Mouse (Mus musculus) gastrocnemius, adult 2 months (tissue): ENCODE measurements around the gene Ccnb1. TPM values are rescaled to one million over a fixed set of nuclear protein-coding genes. Genes with fewer than 3 reads are reported as not detected.
A peak's percentile ranks its signal among the peaks of the same experiment; 100 is the strongest.

Experiments
- DNase-seq: peaks from one replicate; pipeline ENCODE4 v3.0.0; 2022
- H3K27ac ChIP-seq: fragments of 200-600 bp; 2 replicates; pipeline ENCODE4 v1.8.1; 2022; ENCODE audit warnings: mild to moderate bottlenecking
- H3K4me3 ChIP-seq: fragments of 200-600 bp; 2 replicates; pipeline ENCODE4 v1.8.1; 2022; ENCODE audit warnings: mild to moderate bottlenecking, moderate library complexity
- CTCF ChIP-seq: fragments of 200-600 bp; IDR thresholded peaks from 2 replicates; pipeline ENCODE4 v1.8.1; 2022; ENCODE audit warnings: antibody characterized with exemption, mild to moderate bottlenecking, moderate library complexity
- intact Hi-C: fragments of 180-260 bp; cut with DNase I; formaldehyde crosslinking; loops from one replicate; pipeline ENCODE4 v1.15.1; 2025
- long read RNA-seq, 2 experiments: library from polyadenylated mRNA; stranded (forward); transcript quantifications; one replicate each; pipeline ENCODE4 v2.0.0; 2021
- total RNA-seq, 2 experiments: library from RNA; stranded (reverse); gene quantifications; 2 replicates each; pipeline ENCODE4 v1.2.3; 2021

The Ccnb1 gene
- not detected for total RNA-seq
- long read RNA-seq, experiment 1, partial matches to known transcripts: 0 of 1 reads
- long read RNA-seq, experiment 1, other reads (novel, unspliced or antisense): 0 of 1 reads
- long read RNA-seq, experiment 2: 0 reads

- peak within 1 kb of the TSS; percentile 73 for H3K27ac ChIP-seq
- H3K4me3 ChIP-seq: peak within 1 kb of the TSS; percentile 90
- peak; percentile 95 for DNase-seq
- peak; percentile 46 for TF ChIP-seq CTCF
- intact Hi-C loops: loop anchor here (5.0 kb wide), 1 partner anchor 46 kb away; the partner anchor contains the start of gene Slc30a5
Observed at GRCm38 (mm10) chr13:100786414-100786867, at the start of gene Ccnb1. Gene Ccnb1, minus strand, starts transcription at chr13:100786570.

DNA sequence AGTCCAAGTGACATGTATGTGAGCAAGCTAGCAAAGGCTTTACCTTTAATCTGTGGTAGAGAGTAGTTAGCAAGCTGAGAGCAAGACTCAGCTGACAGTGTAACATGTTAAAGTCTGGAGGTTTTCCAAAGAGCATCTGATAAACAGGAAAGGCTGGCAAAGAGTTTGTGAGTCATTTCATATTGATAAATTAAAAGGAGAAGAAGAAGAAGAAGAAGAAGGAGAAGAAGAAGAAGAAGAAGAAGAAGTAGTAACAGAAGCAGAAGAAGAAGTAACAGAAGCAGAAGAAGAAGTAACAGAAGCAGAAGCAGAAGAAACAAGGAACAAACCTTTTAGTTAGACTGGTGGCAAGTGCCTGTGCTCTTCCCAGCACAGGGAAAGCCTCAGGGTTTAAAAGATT is 48.4 kb upstream of the Ccnb1 start:
- TF ChIP-seq CTCF: no peak
- no peak for DNase-seq
- Histone ChIP-seq H3K27ac (no peak overlapping the region), H3K4me3 (no peak overlapping the region)
- intact Hi-C loops: loop anchor here (5.0 to 10.0 kb wide), 3 partner anchors 47 to 342 kb away; partner anchors contain the start of genes Ccnb1 and Gtf2h2

GRCm38 (mm10) chr13:100833640-100834002 is 47.3 kb upstream of the Ccnb1 start:
- intact Hi-C loops: loop anchor here (2.0 to 10.0 kb wide), 4 partner anchors 46 to 341 kb away; partner anchors contain the start of genes Ccnb1, Gtf2h2 and Mrps36
- DNase-seq: no peak
- peak overlapping the region; percentile 35; the same call in 1 of the 2 replicates for H3K27ac ChIP-seq
- no peak for TF ChIP-seq CTCF
- peak overlapping the region; percentile 95 for H3K4me3 ChIP-seq

GRCm38 (mm10) chr13:100832741-100833639 is 46.6 kb upstream of the Ccnb1 start, which contains the start of gene Slc30a5:
Gene Slc30a5, minus strand, starts transcription at chr13:100833427.
- Histone ChIP-seq H3K4me3 (peak within 1 kb of the TSS; percentile 95), H3K27ac (peak within 1 kb of the TSS; percentile 98)
- DNase-seq: peak; percentile 99
- peak; percentile 90 for TF ChIP-seq CTCF
- intact Hi-C loops: loop anchor here (2.0 to 10.0 kb wide), 4 partner anchors 46 to 341 kb away; partner anchors contain the start of genes Ccnb1, Gtf2h2 and Mrps36

- peak overlapping the region; percentile 95 for H3K4me3 ChIP-seq
- peak overlapping the region; percentile 98 for H3K27ac ChIP-seq
- DNase-seq: no peak
- TF ChIP-seq CTCF: no peak
- intact Hi-C loops: loop anchor here (2.0 to 10.0 kb wide), 4 partner anchors 45 to 340 kb away; partner anchors contain the start of genes Ccnb1, Gtf2h2 and Mrps36
Observed at GRCm38 (mm10) chr13:100832188-100832587, 45.8 kb upstream of the Ccnb1 start.

GRCm38 (mm10) chr13:100831123-100831522 is 44.8 kb upstream of the Ccnb1 start:
- DNase-seq: no peak
- Histone ChIP-seq H3K27ac (0 out of 2 replicates have a peak overlapping the region, but pooled peaks have one; percentile 13), H3K4me3 (peak overlapping the region; percentile 95; the same call in 1 of the 2 replicates)
- TF ChIP-seq CTCF: no peak
- intact Hi-C loops: loop anchor here (5.0 to 10.0 kb wide), 3 partner anchors 44 to 339 kb away; partner anchors contain the start of genes Ccnb1 and Gtf2h2

DNA sequence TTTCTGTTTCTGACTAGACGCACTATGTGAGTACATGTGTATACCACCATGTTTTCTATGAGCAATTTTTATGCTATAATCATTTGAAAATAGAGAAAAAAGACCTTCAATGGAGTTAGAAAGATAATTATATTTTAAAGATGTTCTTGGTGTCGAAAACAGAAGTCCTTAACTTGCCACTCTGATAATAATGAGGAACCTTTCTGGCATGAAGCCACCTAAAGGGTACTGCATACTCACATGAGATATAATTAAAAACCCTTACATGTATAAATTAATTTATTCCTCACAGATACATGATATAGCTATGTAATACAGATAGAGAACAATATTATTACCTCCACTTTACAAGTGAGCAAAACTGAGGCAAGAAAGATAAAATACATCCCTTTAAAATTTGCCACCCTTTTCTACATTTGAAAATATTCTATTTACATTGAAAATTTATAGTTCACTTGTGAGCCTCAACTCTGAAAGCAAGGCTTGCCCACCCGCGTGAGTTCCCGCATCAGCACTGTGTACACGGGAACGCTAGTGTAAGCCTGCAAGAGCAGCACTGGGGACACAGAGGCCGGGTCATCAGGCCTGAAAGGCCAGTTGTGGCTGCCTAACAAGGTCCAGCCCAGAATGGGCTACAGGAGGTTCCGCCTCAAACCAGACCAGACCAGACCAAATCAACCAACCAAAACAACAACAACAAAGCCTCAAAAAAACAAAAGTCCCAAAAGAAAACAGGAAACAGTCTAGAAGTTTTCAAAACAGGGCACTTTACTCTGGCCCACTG is 39.4 kb upstream of the Ccnb1 start:
- Histone ChIP-seq H3K27ac (no peak overlapping the region), H3K4me3 (no peak overlapping the region)
- no peak for TF ChIP-seq CTCF
- DNase-seq: no peak
- intact Hi-C loops: no loop called here

- TF ChIP-seq CTCF: no peak
- Histone ChIP-seq H3K27ac (no peak overlapping the region), H3K4me3 (no peak overlapping the region)
- intact Hi-C loops: no loop called here
- no peak for DNase-seq
Observed at GRCm38 (mm10) chr13:100824916-100825315, 38.5 kb upstream of the Ccnb1 start.

DNA sequence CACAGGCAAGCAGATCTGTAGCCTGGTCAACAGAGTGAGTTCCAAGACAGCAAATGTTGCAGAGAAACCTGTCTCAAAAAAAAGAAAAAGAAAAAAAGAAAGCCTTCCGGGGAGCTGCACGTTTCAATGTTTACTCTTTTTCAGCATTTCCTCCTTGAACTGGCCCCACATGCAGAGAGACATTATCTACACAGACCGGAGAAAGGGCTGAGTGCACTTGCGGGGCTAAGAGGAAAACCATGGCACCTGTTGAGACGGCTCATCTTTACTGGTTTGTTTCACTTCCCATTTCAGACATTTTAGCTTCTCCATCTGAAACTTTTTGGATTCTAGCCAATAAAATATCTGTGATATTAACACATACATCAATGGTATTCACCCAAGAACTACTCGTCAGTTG is 37.9 kb upstream of the Ccnb1 start:
- TF ChIP-seq CTCF: no peak
- intact Hi-C loops: no loop called here

GRCm38 (mm10) chr13:100823863-100824262 is 37.5 kb upstream of the Ccnb1 start:
- intact Hi-C loops: no loop called here
- Histone ChIP-seq H3K27ac (no peak overlapping the region), H3K4me3 (no peak overlapping the region)
- DNase-seq: no peak
- no peak for TF ChIP-seq CTCF

More for the DNA sequence above, 37.9 kb upstream of the Ccnb1 start:
- no peak overlapping the region for H3K27ac ChIP-seq
- no peak overlapping the region for H3K4me3 ChIP-seq
- no peak for DNase-seq

- intact Hi-C loops: no loop called here
- H3K4me3 ChIP-seq: no peak overlapping the region
- H3K27ac ChIP-seq: no peak overlapping the region
- DNase-seq: no peak
- no peak for TF ChIP-seq CTCF
Observed at GRCm38 (mm10) chr13:100814451-100814850, 28.1 kb upstream of the Ccnb1 start.

GRCm38 (mm10) chr13:100805776-100806175 is 19.4 kb upstream of the Ccnb1 start:
- intact Hi-C loops: no loop called here

More at GRCm38 (mm10) chr13:100805776-100806175, 19.4 kb upstream of the Ccnb1 start:
- no peak overlapping the region for H3K27ac ChIP-seq
- TF ChIP-seq CTCF: no peak
- no peak for DNase-seq
- no peak overlapping the region for H3K4me3 ChIP-seq
